Mouse (Mus musculus) heart, embryonic 11.5 days (tissue): ENCODE results near the gene Telo2. TPM values are rescaled to one million over a fixed set of nuclear protein-coding genes. Genes with fewer than 3 reads are reported as not detected.

Experiments used
- ATAC-seq: fragments of 200-750 bp; cut with Nextera tagmentation; replicated peaks from 2 replicates; pipeline ENCODE4 v1.8.0; 2017; ENCODE audit warnings: moderate library complexity; ENCODE audit not compliant: insufficient number of reproducible peaks, low FRiP score, low TSS enrichment
- H3K27ac ChIP-seq: fragments of 300-500 bp; sonication (generic); 2 replicates; pipeline ENCODE4 v1.5.1; 2014; ENCODE audit warnings: mild to moderate bottlenecking, low read depth, low read length
- H3K27me3 ChIP-seq: fragments of 300-500 bp; sonication (generic); 2 replicates; pipeline ENCODE4 v1.6.1; 2014; ENCODE audit warnings: mild to moderate bottlenecking, low read length, mixed read lengths; ENCODE audit not compliant: control insufficient read depth, insufficient read depth
- H3K36me3 ChIP-seq: fragments of 300-500 bp; sonication (generic); 2 replicates; pipeline ENCODE4 v1.6.1; 2014; ENCODE audit warnings: mild to moderate bottlenecking, low read length, moderate library complexity, mixed read lengths; ENCODE audit not compliant: control insufficient read depth, insufficient read depth
- H3K4me1 ChIP-seq: fragments of 300-500 bp; sonication (generic); 2 replicates; pipeline ENCODE4 v1.6.1; 2014; ENCODE audit warnings: low read length; ENCODE audit not compliant: control insufficient read depth, insufficient read depth
- H3K4me2 ChIP-seq: fragments of 300-500 bp; sonication (generic); 2 replicates; pipeline ENCODE4 v1.6.1; 2014; ENCODE audit warnings: mild to moderate bottlenecking, moderate library complexity
- H3K4me3 ChIP-seq: fragments of 300-500 bp; sonication (generic); 2 replicates; pipeline ENCODE4 v1.5.1; 2014; ENCODE audit warnings: low read depth, low read length
- H3K9ac ChIP-seq: fragments of 300-500 bp; sonication (generic); 2 replicates; pipeline ENCODE4 v1.6.1; 2014; ENCODE audit warnings: mild to moderate bottlenecking, low read depth, low read length, moderate library complexity
- H3K9me3 ChIP-seq: fragments of 300-500 bp; sonication (generic); replicated peaks from 2 replicates; pipeline ENCODE4 v1.6.1; 2016; ENCODE audit warnings: low read length; ENCODE audit not compliant: control insufficient read depth
- WGBS: fragments of 180-500 bp; shearing (Covaris S2); extraction: QIAGEN DNeasy Blood & Tissue Kit; methylation state at CpG from one replicate; pipeline ENCODE4 v1.1.7; 2014; ENCODE audit not compliant: insufficient replicate concordance; 5-methylcytosine and 5-hydroxymethylcytosine counted together
- polyA plus RNA-seq: library from polyadenylated mRNA; unstranded; fragments of >200 nt; fragmentation: Nextera tagmentation; extraction: Ambion mirVana; gene quantifications from 2 replicates; pipeline ENCODE4 v1.2.1, GENCODE M21; 2014

Telo2 gene
- polyA plus RNA-seq, 1 experiment from 2014 or later, result 22.1 TPM

DNA sequence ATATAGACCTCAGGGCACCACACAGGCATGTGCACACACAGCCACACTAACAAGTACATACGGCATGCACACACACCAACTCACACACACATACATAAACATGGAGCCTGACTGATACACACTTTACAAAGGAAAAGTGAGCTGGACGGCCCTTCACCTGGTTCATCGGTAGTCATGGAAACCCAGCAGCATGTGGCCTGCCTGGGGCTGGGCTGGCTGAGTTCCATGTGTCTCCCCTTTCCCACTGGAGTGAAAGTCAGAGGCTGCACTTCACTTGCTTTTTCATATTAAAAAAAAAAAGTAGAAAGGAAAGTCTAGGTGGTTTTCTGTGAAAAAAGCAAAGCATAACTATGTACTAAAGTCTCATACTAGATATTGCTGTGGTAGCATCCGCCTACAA, 52.5 kb downstream of the Telo2 start:
- no peak overlapping the region for H3K4me3 ChIP-seq
- no peaks in the 10 kb centered on the region for H3K27me3 ChIP-seq
- H3K9ac ChIP-seq, result no peak overlapping the region
- no peaks in the 10 kb centered on the region for H3K9me3 ChIP-seq
- ATAC-seq, result no peak
- H3K4me2 ChIP-seq, result no peak overlapping the region
- peaks cover 17% of the 10 kb centered on the region for H3K4me1 ChIP-seq
- 90% methylated on average over 4 of the region's 4 CpGs for WGBS
- H3K36me3 ChIP-seq, result 0 out of 2 replicates have a peak, but pooled peaks cover 4% of the 10 kb centered on the region
- no peak overlapping the region for H3K27ac ChIP-seq

DNA sequence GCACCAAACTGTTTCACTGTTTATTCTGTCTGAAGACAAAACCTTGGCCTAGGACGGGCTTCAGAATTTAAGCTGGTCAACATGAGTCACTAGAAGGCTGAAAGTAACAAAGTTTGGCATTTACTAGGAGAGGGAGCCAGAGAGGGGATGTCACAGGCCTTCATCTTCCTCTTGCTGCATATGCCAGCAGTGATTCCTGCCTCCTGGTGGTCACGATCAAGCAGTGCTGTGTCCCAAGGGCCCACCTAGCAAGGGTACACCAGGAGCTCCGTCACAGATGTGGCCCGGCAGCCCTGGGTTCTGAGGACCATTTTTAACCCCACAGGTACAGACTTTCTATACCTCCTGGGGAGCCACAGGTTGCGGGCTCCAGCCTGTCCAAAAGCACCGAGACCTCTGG, 58.7 kb downstream of the Telo2 start:
- Histone ChIP-seq H3K36me3 (peaks cover 3% of the 10 kb centered on the region; the same call in 1 of the 2 replicates), H3K27me3 (no peaks in the 10 kb centered on the region), H3K4me3 (no peak overlapping the region), H3K9me3 (no peaks in the 10 kb centered on the region), H3K9ac (no peak overlapping the region), H3K4me1 (no peaks in the 10 kb centered on the region), H3K27ac (no peak overlapping the region), H3K4me2 (no peak overlapping the region)
- no peak for ATAC-seq
- WGBS, result 87% methylated on average over 6 of the region's 6 CpGs

DNA sequence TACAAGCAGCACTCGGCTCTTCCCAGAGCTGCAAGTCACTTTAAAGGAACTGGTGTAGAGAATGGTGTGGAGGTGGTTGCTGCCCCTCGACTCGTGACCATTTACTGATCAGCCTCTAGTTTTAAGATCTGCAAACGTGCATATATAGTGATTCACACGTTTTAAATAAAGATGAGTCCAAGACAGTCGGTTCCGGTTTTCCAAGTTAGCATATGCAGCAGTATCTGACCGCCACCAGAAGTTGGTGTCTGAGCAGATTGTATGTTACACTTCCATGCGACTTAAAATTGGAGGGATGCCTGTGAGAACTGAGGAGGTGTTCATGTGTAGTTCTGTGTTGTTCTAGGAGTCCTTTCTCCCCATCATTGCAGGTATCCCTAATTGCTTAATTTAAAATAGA, 62.5 kb downstream of the Telo2 start:
- ATAC-seq, result no peak

More for the DNA sequence above, 62.5 kb downstream of the Telo2 start:
- H3K4me1 ChIP-seq, result no peaks in the 10 kb centered on the region
- no peaks in the 10 kb centered on the region for H3K27me3 ChIP-seq
- H3K9ac ChIP-seq, result no peak overlapping the region
- H3K36me3 ChIP-seq, result no peaks in the 10 kb centered on the region; the same call in 1 of the 2 replicates
- H3K9me3 ChIP-seq, result no peaks in the 10 kb centered on the region
- 79% methylated on average over 9 of the region's 9 CpGs for WGBS
- no peak overlapping the region for H3K4me3 ChIP-seq
- no peak overlapping the region for H3K4me2 ChIP-seq
- no peak overlapping the region for H3K27ac ChIP-seq

Other genes with a start within 250 kb of the Telo2 start
- 0.14 TPM in 1 of 2 replicates, not detected in the other for gene Igfals, start 250.0 kb downstream of the Telo2 start, polyA plus RNA-seq
- gene Nubp2, start 229.6 kb downstream of the Telo2 start, polyA plus RNA-seq, result 42.3 and 43.3 TPM in 2 replicates
- 25.2 and 26.5 TPM in 2 replicates for gene Spsb3, start 229.3 kb downstream of the Telo2 start, polyA plus RNA-seq
- 15.3 and 19.3 TPM in 2 replicates for gene Eme2, start 220.9 kb downstream of the Telo2 start, polyA plus RNA-seq
- gene Mrps34, start 220.9 kb downstream of the Telo2 start, polyA plus RNA-seq, result 85.6 and 92.1 TPM in 2 replicates
- 35.7 and 37.9 TPM in 2 replicates for gene Nme3, start 219.5 kb downstream of the Telo2 start, polyA plus RNA-seq
- gene Mapk8ip3, start 179.0 kb downstream of the Telo2 start, polyA plus RNA-seq, result 33.0 and 34.2 TPM in 2 replicates
- 109 and 148 TPM in 2 replicates for gene Jpt2, start 155.3 kb downstream of the Telo2 start, polyA plus RNA-seq
- 6.8 and 8.9 TPM in 2 replicates for gene Cramp1l, start 100.2 kb downstream of the Telo2 start, polyA plus RNA-seq
- gene Ift140, start 99.9 kb downstream of the Telo2 start, polyA plus RNA-seq, result 17.4 and 17.9 TPM in 2 replicates
- gene Tmem204, start 32.4 kb downstream of the Telo2 start, polyA plus RNA-seq, result 14.4 and 18.5 TPM in 2 replicates
- gene Ptx4, start 4.8 kb upstream of the Telo2 start, polyA plus RNA-seq, result 0.10 TPM in 1 of 2 replicates, not detected in the other
- 18.9 and 20.4 TPM in 2 replicates for gene Clcn7, start 17.4 kb upstream of the Telo2 start, polyA plus RNA-seq
- not detected in 2 replicates for gene Ccdc154, start 46.5 kb upstream of the Telo2 start, polyA plus RNA-seq
- 0.17 TPM in 1 of 2 replicates, not detected in the other for gene Gm38655, start 59.5 kb upstream of the Telo2 start, polyA plus RNA-seq
- gene BC003965, start 68.6 kb upstream of the Telo2 start, polyA plus RNA-seq, result 24.6 and 26.7 TPM in 2 replicates
- 2.9 and 3.2 TPM in 2 replicates for gene Unkl, start 72.4 kb upstream of the Telo2 start, polyA plus RNA-seq
- gene Gnptg, start 124.2 kb upstream of the Telo2 start, polyA plus RNA-seq, result 22.6 and 25.5 TPM in 2 replicates
- 32.1 and 33.6 TPM in 2 replicates for gene Tsr3, start 124.2 kb upstream of the Telo2 start, polyA plus RNA-seq
- 0.35 and 0.63 TPM in 2 replicates for gene Baiap3, start 140.4 kb upstream of the Telo2 start, polyA plus RNA-seq
- 471 and 482 TPM in 2 replicates for gene Ube2i, start 158.7 kb upstream of the Telo2 start, polyA plus RNA-seq
- gene Prss34, start 182.4 kb upstream of the Telo2 start, polyA plus RNA-seq, result not detected in 2 replicates
- gene Prss28, start 192.7 kb upstream of the Telo2 start, polyA plus RNA-seq, result not detected in 2 replicates
- gene Prss29, start 202.7 kb upstream of the Telo2 start, polyA plus RNA-seq, result not detected in 2 replicates
- not detected in 2 replicates for gene Tpsab1, start 229.6 kb upstream of the Telo2 start, polyA plus RNA-seq